Mouse (Mus musculus): ENCODE data around the gene Myt1l. TPM values are rescaled to one million over a fixed set of nuclear protein-coding genes. Genes with fewer than 3 reads are reported as not detected.

Myt1l gene
- polyA plus RNA-seq, 1 experiment from 2014 or later: 1.9 TPM

DNA sequence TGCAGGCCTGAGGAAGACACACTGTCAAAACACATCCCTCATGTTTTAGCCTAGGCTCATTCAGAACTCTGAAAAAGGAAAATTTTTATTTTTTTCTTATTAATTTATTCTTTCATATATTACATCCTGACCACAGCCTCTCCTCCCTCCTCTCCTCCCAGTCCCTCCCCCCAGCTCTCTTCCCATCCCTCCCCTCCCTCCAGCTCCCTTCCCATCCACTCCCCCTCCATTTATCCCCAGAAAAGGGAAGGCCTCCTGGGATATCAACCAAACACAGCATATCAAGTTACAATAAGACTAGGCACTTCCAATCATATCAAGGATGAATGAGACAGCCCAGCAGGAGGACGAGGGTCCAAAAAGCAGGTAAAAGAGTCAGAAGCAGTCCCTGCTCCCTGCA is 112.0 kb downstream of the Myt1l start:
- ATAC-seq (ENCODE audit: insufficient read depth, low FRiP score): no peak
- whole genome bisulfite sequencing: 55% methylated on average over 1 of the region's 1 CpGs
- Histone ChIP-seq H3K4me2 (ENCODE audit: low read depth, low read length) (no peak overlapping the region), H3K27me3 (ENCODE audit: control insufficient read depth, insufficient read depth, low read length) (no peaks in the 10 kb centered on the region), H3K4me1 (ENCODE audit: control insufficient read depth, insufficient read depth, low read length) (no peaks in the 10 kb centered on the region), H3K9ac (ENCODE audit: low read length) (no peak overlapping the region), H3K4me3 (replicated peaks; ENCODE audit: low read length) (no peak overlapping the region), H3K36me3 (ENCODE audit: control insufficient read depth, insufficient read depth, low read length) (no peaks in the 10 kb centered on the region), H3K9me3 (replicated peaks; ENCODE audit: control insufficient read depth, low read length) (no peaks in the 10 kb centered on the region), H3K27ac (ENCODE audit: low read length) (no peak overlapping the region)

DNA sequence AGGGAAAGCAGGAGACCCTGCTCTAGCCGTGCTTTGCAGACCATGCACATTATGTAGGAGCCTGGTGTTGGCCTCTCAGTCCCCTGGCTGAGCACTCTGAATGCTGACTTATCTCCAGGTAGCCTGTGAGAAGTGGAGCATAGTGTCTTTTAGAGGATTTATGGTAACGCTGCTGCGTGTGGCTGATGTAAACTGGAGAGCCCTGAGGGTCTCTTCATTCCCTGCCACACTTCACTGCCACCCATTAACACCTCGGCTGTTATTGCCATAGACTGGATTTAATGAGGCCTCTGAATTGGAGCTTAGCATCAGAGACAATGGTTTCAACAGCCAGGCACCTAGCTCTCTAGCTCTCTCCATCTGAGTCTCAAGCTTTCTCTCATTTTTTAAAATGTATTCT is 114.7 kb downstream of the Myt1l start:
- no peak overlapping the region for H3K27ac ChIP-seq (ENCODE audit: low read length)
- no peak overlapping the region for H3K4me2 ChIP-seq (ENCODE audit: low read depth, low read length)
- H3K9ac ChIP-seq (ENCODE audit: low read length): no peak overlapping the region
- H3K36me3 ChIP-seq (ENCODE audit: control insufficient read depth, insufficient read depth, low read length): no peaks in the 10 kb centered on the region
- 32% methylated on average over 4 of the region's 4 CpGs for WGBS
- no peaks in the 10 kb centered on the region for H3K9me3 ChIP-seq (replicated peaks; ENCODE audit: control insufficient read depth, low read length)
- no peak overlapping the region for H3K4me3 ChIP-seq (replicated peaks; ENCODE audit: low read length)
- ATAC-seq (ENCODE audit: insufficient read depth, low FRiP score): no peak
- no peaks in the 10 kb centered on the region for H3K27me3 ChIP-seq (ENCODE audit: control insufficient read depth, insufficient read depth, low read length)
- no peaks in the 10 kb centered on the region for H3K4me1 ChIP-seq (ENCODE audit: control insufficient read depth, insufficient read depth, low read length)

DNA sequence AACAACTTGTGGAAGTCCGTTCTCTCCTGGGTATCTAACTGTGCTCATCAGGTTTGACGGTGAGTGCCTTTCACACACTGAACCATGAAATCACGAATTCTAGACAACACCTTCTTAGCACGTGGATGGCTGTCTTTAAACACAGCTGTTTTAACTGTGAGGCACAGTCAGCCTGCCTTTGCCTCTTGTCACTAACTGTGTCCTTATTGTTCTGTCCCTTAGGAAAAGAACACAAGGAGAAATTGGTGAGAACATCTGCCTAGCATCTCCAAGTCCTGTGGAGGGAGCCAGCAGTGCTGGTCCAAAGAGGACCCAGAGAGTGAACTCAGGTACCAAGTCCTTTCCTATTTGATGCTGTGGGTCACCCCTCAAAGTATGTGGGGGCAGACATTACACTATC is 115.9 kb downstream of the Myt1l start:
- no peaks in the 10 kb centered on the region for H3K4me1 ChIP-seq (ENCODE audit: control insufficient read depth, insufficient read depth, low read length)
- H3K9me3 ChIP-seq (replicated peaks; ENCODE audit: control insufficient read depth, low read length): no peaks in the 10 kb centered on the region
- 77% methylated on average over 4 of the region's 4 CpGs for WGBS
- no peak overlapping the region for H3K9ac ChIP-seq (ENCODE audit: low read length)
- H3K36me3 ChIP-seq (ENCODE audit: control insufficient read depth, insufficient read depth, low read length): no peaks in the 10 kb centered on the region
- no peaks in the 10 kb centered on the region for H3K27me3 ChIP-seq (ENCODE audit: control insufficient read depth, insufficient read depth, low read length)
- H3K4me2 ChIP-seq (ENCODE audit: low read depth, low read length): no peak overlapping the region
- H3K27ac ChIP-seq (ENCODE audit: low read length): no peak overlapping the region
- no peak overlapping the region for H3K4me3 ChIP-seq (replicated peaks; ENCODE audit: low read length)
- no peak for ATAC-seq (ENCODE audit: insufficient read depth, low FRiP score)

DNA sequence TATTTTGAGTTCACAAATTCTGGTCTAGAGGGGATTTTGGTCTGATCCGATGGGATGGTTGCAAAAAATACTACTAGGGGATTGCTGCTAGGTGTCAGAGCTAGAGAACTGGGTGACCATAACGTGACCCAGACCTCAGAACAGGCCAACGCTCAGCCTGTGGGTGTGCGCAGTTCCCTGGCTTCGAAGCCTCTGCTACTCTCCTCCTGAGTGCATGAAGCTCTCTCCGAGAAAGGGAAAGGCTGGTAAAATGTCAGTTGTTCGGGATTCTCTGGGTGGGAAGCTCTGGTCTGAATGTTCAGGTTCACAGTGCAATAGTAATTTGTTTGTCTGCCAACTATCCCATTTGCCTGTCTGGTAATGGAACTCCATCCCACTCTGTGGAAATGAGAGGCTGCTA is 116.5 kb downstream of the Myt1l start:
- no peak overlapping the region for H3K27ac ChIP-seq (ENCODE audit: low read length)
- no peaks in the 10 kb centered on the region for H3K4me1 ChIP-seq (ENCODE audit: control insufficient read depth, insufficient read depth, low read length)
- H3K4me3 ChIP-seq (replicated peaks; ENCODE audit: low read length): no peak overlapping the region
- no peaks in the 10 kb centered on the region for H3K27me3 ChIP-seq (ENCODE audit: control insufficient read depth, insufficient read depth, low read length)
- ATAC-seq (ENCODE audit: insufficient read depth, low FRiP score): no peak
- no peaks in the 10 kb centered on the region for H3K36me3 ChIP-seq (ENCODE audit: control insufficient read depth, insufficient read depth, low read length)
- H3K9ac ChIP-seq (ENCODE audit: low read length): no peak overlapping the region
- H3K4me2 ChIP-seq (ENCODE audit: low read depth, low read length): no peak overlapping the region
- H3K9me3 ChIP-seq (replicated peaks; ENCODE audit: control insufficient read depth, low read length): no peaks in the 10 kb centered on the region
- WGBS: 81% methylated on average over 7 of the region's 7 CpGs

DNA sequence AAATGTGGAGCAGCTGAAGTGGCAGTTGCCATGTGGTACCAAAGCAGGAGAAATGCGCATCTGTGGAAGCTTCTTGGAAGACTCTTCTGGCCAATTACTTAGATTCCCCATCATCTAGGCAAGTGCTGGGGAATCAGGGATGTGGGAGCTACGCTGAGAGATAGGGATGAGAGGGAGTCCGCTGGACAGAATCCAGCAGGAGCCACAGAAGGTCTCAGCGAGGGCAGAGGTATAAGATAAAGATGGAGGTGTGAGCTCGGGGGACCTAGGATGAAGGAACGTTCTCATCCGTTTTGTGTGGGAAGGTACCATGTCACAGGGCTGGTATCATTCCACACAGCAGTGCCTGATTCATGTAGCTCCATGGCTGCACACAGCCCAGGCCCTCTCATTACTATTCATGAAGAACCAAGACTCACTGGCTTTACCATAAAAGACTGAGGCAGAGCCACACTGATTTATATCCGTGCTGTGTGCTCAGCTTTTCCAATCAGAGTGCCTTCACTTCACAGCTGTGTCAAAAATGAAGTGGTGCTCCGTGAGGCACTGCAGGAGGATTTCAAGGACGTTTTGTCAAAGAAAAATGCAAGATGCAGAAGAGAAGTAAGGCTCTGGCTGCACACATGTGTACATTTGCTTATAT is 121.4 kb downstream of the Myt1l start:
- H3K4me3 ChIP-seq (replicated peaks; ENCODE audit: low read length): no peak overlapping the region
- ATAC-seq (ENCODE audit: insufficient read depth, low FRiP score): no peak
- H3K4me1 ChIP-seq (ENCODE audit: control insufficient read depth, insufficient read depth, low read length): no peaks in the 10 kb centered on the region
- H3K4me2 ChIP-seq (ENCODE audit: low read depth, low read length): no peak overlapping the region
- 73% methylated on average over 10 of the region's 10 CpGs for WGBS
- H3K27ac ChIP-seq (ENCODE audit: low read length): no peak overlapping the region
- H3K27me3 ChIP-seq (ENCODE audit: control insufficient read depth, insufficient read depth, low read length): no peaks in the 10 kb centered on the region
- H3K9ac ChIP-seq (ENCODE audit: low read length): no peak overlapping the region
- H3K9me3 ChIP-seq (replicated peaks; ENCODE audit: control insufficient read depth, low read length): no peaks in the 10 kb centered on the region
- H3K36me3 ChIP-seq (ENCODE audit: control insufficient read depth, insufficient read depth, low read length): no peaks in the 10 kb centered on the region

DNA sequence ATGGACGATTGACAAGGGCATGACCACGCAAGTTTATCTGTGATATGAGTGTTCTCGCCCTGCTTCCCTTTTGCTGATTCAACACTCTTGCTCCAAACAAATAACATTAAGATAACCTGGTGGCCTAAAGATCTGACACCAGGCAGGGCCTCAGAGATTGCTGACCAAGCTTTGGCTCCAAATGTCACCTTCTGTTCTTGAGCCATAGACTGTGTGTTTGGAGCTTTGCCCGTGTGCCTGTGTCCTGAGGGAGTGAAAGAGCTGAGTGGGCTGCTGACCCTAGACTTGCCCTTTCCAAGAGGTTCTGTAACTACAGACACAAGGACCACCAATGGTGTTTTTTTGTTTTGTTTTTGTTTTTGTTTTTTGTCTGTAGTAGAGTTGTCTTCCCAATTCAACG is 124.3 kb downstream of the Myt1l start:
- no peak for ATAC-seq (ENCODE audit: insufficient read depth, low FRiP score)
- no peaks in the 10 kb centered on the region for H3K36me3 ChIP-seq (ENCODE audit: control insufficient read depth, insufficient read depth, low read length)
- no peak overlapping the region for H3K4me2 ChIP-seq (ENCODE audit: low read depth, low read length)
- H3K9me3 ChIP-seq (replicated peaks; ENCODE audit: control insufficient read depth, low read length): no peaks in the 10 kb centered on the region
- H3K4me3 ChIP-seq (replicated peaks; ENCODE audit: low read length): no peak overlapping the region
- H3K27me3 ChIP-seq (ENCODE audit: control insufficient read depth, insufficient read depth, low read length): no peaks in the 10 kb centered on the region
- no peak overlapping the region for H3K27ac ChIP-seq (ENCODE audit: low read length)
- H3K9ac ChIP-seq (ENCODE audit: low read length): no peak overlapping the region
- 61% methylated on average over 5 of the region's 5 CpGs for WGBS
- no peaks in the 10 kb centered on the region for H3K4me1 ChIP-seq (ENCODE audit: control insufficient read depth, insufficient read depth, low read length)

DNA sequence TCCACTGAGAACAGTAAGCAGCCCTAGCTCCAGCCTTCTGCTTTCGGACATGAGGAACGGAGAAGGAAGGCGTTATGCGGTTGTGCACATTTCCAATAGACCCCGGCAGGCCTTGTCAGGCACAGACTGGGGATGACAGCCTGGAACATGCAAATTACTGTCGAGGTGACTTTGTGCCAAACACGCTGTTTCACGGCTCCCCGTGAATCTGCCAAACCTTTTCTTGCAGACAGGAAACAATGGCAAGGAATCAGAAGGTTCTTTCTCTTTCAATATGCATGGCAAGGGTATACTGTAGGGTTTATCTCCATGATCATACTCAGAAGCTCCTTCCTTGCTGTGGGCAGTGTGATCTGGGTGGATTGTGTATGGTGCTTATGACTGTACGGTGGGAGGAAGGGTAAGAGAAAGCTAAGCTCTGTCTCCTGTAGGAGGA is 127.0 kb downstream of the Myt1l start:
- no peaks in the 10 kb centered on the region for H3K4me1 ChIP-seq (ENCODE audit: control insufficient read depth, insufficient read depth, low read length)

DNA sequence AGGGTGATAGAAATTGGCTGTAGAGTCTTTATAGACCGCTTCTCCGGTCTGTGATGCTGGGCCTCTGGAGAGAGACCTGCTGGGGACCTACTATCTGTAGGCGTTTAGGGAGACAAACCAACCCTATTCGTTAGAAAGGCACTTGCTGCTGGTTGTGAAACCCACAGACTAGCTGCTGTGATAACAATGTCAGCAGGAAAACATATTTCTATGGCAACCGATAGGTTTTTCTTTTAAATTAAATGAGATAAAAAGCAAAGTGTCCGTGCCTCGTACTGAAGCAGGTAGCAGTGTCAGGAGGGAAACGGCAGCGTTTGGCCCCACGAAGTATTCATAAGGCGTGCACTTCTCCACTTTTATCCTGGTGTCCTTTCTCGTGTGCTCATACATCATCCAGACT is 127.5 kb downstream of the Myt1l start:
- no peaks in the 10 kb centered on the region for H3K9me3 ChIP-seq (replicated peaks; ENCODE audit: control insufficient read depth, low read length)
- no peak overlapping the region for H3K4me3 ChIP-seq (replicated peaks; ENCODE audit: low read length)
- no peak overlapping the region for H3K27ac ChIP-seq (ENCODE audit: low read length)
- 49% methylated on average over 12 of the region's 12 CpGs for WGBS
- no peaks in the 10 kb centered on the region for H3K4me1 ChIP-seq (ENCODE audit: control insufficient read depth, insufficient read depth, low read length)
- no peaks in the 10 kb centered on the region for H3K36me3 ChIP-seq (ENCODE audit: control insufficient read depth, insufficient read depth, low read length)
- H3K9ac ChIP-seq (ENCODE audit: low read length): no peak overlapping the region
- no peaks in the 10 kb centered on the region for H3K27me3 ChIP-seq (ENCODE audit: control insufficient read depth, insufficient read depth, low read length)
- H3K4me2 ChIP-seq (ENCODE audit: low read depth, low read length): no peak overlapping the region
- no peak for ATAC-seq (ENCODE audit: insufficient read depth, low FRiP score)

More for the DNA sequence above, 127.0 kb downstream of the Myt1l start:
- Histone ChIP-seq H3K9ac (ENCODE audit: low read length) (no peak overlapping the region), H3K4me2 (ENCODE audit: low read depth, low read length) (no peak overlapping the region), H3K36me3 (ENCODE audit: control insufficient read depth, insufficient read depth, low read length) (no peaks in the 10 kb centered on the region), H3K9me3 (replicated peaks; ENCODE audit: control insufficient read depth, low read length) (no peaks in the 10 kb centered on the region), H3K4me3 (replicated peaks; ENCODE audit: low read length) (no peak overlapping the region), H3K27ac (ENCODE audit: low read length) (no peak overlapping the region), H3K27me3 (ENCODE audit: control insufficient read depth, insufficient read depth, low read length) (no peaks in the 10 kb centered on the region)
- 90% methylated on average over 10 of the region's 10 CpGs for WGBS
- ATAC-seq (ENCODE audit: insufficient read depth, low FRiP score): no peak

DNA sequence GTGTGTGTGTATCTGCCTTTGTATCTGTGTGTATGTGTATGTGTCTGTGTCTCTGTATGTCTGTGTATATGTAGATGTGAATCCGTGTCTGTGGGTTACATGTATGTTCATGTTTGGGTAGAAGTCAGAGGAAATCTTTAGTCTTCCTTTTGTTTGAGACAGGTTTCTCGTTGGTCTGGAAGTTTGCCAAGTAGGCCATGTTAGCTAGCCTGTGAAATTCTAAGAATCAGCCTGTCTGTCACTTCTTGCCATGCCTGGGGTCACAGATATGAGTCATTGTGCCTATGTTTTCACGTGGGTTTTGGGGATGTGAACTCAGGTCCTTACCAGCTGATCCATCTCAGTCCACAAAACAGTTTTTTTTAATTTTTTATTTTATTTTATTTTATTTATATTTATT is 128.9 kb downstream of the Myt1l start:
- 44% methylated on average over 3 of the region's 3 CpGs for WGBS
- no peak overlapping the region for H3K9ac ChIP-seq (ENCODE audit: low read length)
- no peaks in the 10 kb centered on the region for H3K27me3 ChIP-seq (ENCODE audit: control insufficient read depth, insufficient read depth, low read length)
- H3K36me3 ChIP-seq (ENCODE audit: control insufficient read depth, insufficient read depth, low read length): no peaks in the 10 kb centered on the region
- ATAC-seq (ENCODE audit: insufficient read depth, low FRiP score): no peak
- H3K9me3 ChIP-seq (replicated peaks; ENCODE audit: control insufficient read depth, low read length): no peaks in the 10 kb centered on the region
- H3K4me1 ChIP-seq (ENCODE audit: control insufficient read depth, insufficient read depth, low read length): no peaks in the 10 kb centered on the region
- no peak overlapping the region for H3K4me3 ChIP-seq (replicated peaks; ENCODE audit: low read length)
- H3K27ac ChIP-seq (ENCODE audit: low read length): no peak overlapping the region
- no peak overlapping the region for H3K4me2 ChIP-seq (ENCODE audit: low read depth, low read length)

Measured in stomach, embryonic 16.5 days (tissue).